Mouse (Mus musculus) left cerebral cortex, postnatal 10 days (tissue): ENCODE results near the gene Ppie. TPM values are rescaled to one million over a fixed set of nuclear protein-coding genes. Genes with fewer than 3 reads are reported as not detected.

Experiments
- DNase-seq, 2 experiments: peaks; one replicate each; pipeline ENCODE4 v3.0.0; 2021 to 2022; ENCODE audit warnings: low spot score in 2 of 2, mixed read lengths in 1 of 2; ENCODE audit errors: extremely low spot score in 1 of 2
- intact Hi-C: fragments of 180-260 bp; cut with DNase I; formaldehyde crosslinking; loops from one replicate; pipeline ENCODE4 v1.15.1; 2025
- total RNA-seq, 2 experiments: library from RNA; stranded (reverse); gene quantifications; 2 replicates each; pipeline ENCODE4 v1.2.3; 2021

Ppie gene
- total RNA-seq, 2 experiments from 2014 or later: 18.8 to 22.7 TPM

DNA sequence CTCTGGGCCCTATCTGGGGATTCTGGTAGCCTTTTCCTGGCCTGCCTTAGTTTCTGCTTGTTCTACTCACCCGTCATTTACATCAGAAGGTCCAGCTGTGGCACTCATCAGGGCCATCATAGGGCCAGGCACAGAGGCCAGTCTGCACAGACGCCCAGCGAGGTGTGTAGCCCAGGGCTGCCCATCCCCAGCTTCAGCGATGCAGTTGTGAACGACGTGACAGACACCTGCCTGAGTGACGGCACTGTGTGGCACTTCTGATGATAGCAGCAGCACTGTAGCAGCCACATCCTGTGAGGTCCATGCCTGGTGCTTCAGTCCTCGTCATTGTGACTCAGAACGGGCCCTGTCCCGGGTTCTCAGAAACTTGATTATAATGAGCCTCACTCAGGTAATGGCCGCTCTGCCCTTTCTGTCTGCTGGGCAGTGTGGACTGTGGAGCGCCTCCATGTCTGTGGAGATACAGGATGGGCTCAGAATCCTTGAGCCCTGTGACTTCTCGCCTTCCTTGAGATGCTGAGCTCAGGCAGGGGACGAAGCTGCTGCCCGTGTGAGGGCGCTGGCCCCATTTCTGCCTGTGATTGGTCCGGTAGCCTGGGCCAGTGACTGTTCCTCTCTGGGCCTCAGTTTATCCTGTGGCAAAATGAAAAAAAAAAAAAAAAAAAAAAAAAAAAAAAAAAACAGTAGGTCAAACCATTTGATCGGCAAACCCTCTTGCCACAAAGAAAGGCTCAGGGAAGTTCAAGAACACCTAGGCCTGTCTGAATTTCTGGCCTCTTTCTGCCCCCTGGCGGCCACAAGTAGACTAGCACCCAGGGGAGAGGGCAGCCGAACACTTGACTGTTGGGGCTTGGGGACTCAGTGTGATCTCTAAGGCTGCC, 57.2 kb downstream of the Ppie start:
- intact Hi-C loops: loop anchor here (2.0 to 10.0 kb wide), 3 partner anchors 88 to 1838 kb away; partner anchors contain the start of gene Mycl

DNA sequence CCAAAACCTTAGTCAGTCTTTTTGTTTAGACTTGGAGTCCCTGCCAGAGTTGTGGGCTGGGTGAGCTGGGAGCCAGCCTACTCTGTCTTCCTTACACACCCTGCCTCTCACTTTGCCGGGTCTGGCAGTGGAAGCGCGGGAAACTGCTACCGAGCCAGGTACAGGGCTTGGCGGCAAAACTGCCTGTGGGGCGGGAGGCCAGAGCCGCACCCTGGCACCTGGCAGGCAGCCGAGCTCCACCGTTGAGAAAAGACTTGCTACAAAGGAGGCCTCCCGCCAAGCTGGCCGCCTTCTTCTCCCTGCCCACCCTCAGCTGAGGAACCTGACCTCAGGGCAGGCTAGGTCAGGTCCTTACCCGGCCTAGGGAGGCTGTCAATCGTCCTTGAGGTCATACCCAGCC, 59.0 kb downstream of the Ppie start:
- DNase-seq: peak in 1 of 2 experiments; percentile 53
- intact Hi-C loops: loop anchor here (5.0 to 10.0 kb wide), 2 partner anchors 178 to 1836 kb away; no protein-coding TSS in a partner anchor

More for the DNA sequence above, 57.2 kb downstream of the Ppie start:
- DNase-seq: peak in 1 of 2 experiments; percentile 56

GRCm38 (mm10) chr4:123078231-123078630, 61.5 kb downstream of the Ppie start:
- no peak for DNase-seq
- intact Hi-C loops: no loop called here

Other genes starting within 250 kb of the Ppie start
- gene Mfsd2a, start 178.8 kb downstream of the Ppie start, total RNA-seq: 10 to 100 TPM; 47.0 to 58.6 TPM
- 10 to 100 TPM; 35.0 to 39.2 TPM for gene Mycl, start 144.3 kb downstream of the Ppie start, total RNA-seq
- 10 to 100 TPM; 21.4 to 26.6 TPM for gene Trit1, start 123.4 kb downstream of the Ppie start, total RNA-seq
- gene Bmp8b, start 34.8 kb downstream of the Ppie start, total RNA-seq: under 1 TPM; 0.26 to 0.54 TPM
- under 1 TPM in 1 of 2 experiments, not detected in 1; 0.53 TPM for gene Oxct2b, start 23.7 kb downstream of the Ppie start, total RNA-seq
- 100 to 1,000 TPM; 234 to 238 TPM for gene Hpcal4, start 43.3 kb upstream of the Ppie start, total RNA-seq
- gene Nt5c1a, start 61.6 kb upstream of the Ppie start, total RNA-seq: 1 to 10 TPM; 8.2 to 8.6 TPM
- gene Heyl, start 93.6 kb upstream of the Ppie start, total RNA-seq: 1 to 10 TPM; 6.6 to 7.2 TPM
- 10 to 100 TPM; 42.4 to 47.5 TPM for gene Pabpc4, start 122.4 kb upstream of the Ppie start, total RNA-seq
- not detected for gene Oxct2a, start 183.7 kb upstream of the Ppie start, total RNA-seq
- under 1 TPM in 1 of 2 experiments, not detected in 1; 0.13 TPM for gene Bmp8a, start 203.3 kb upstream of the Ppie start, total RNA-seq